In the genomic region with DNA sequence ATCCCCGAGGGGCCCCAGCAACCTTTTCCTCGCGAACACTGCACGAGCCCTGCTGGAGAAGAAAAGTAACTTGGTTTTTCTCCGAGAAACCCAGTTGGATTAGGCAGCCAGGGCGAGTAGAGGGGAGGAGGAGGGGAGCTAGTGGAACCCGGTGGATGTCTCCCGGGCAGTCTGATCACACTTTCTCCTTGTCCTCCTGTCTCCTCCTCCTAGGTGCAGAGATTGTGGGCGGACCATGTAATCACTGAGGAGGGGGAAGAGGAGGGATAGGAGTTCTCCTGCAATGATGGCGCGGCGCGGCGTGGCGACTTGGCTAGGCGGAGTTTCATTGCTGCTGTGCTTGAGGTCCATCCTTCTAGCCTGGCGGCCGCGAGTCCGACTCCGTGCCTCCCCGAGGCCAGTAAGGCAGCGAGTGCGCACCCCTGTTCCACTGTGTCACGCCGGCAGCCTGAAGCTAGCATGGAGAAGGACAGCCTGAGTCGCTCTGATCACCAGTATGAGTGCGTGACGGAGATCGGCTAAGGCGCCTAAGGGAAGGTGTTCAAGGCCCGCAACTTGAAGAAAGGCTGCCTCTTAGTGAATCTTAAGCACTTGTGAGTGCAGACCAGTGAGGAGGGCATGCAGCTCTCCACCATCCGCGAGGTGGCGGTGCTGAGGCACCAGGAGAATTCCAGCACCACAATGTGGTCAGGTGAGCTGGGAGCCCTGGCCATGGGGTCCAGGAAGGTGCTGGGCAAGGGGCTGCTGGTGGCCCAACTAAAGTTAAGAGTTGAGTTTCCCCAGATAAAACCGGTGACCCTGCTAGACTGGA, we compare ENCODE assay signal across 11 mouse cellular contexts. TPM values are rescaled to one million over a fixed set of nuclear protein-coding genes. Genes with fewer than 3 reads are reported as not detected.
DNase-seq lines count a peak whose midpoint lies in the region; ATAC-seq lines count a peak whose summit lies in the region.
"Not testable (repeated sequence)": the region's sequence is repeated elsewhere in the genome, so short reads cannot be mapped to it uniquely, and the experiment has no call there.
"Had no signal": no experiment of that assay in that cellular context is flagged by ENCODE, and none has a peak within 500 bp of the region (broad histone marks: within the 10 kb centered on the region; RNA-seq: fewer than 3 reads in every experiment).

No protein-coding gene starts in this region.

- DNase-seq in adrenal gland, postnatal 14 days: peak; percentile 55
- DNase-seq in heart, adult 11 months: peak; percentile 90
- DNase-seq in layer of hippocampus, postnatal 10 days (ENCODE audit: low spot score in 2 of 2): peak; percentile 61 to 76
- DNase-seq in liver, embryonic 13.5 days: not testable (repeated sequence)
- peak; percentile 57 for DNase-seq in neural tube, embryonic 11.5 days (ENCODE audit: low spot score)
- peak; percentile 50 for DNase-seq in testis, postnatal 14 days (ENCODE audit: low spot score)

- not testable (repeated sequence) for H3K9ac ChIP-seq in embryonic facial prominence, embryonic 15.5 days; intestine, embryonic 16.5 days (ENCODE audit: low read depth, low read length); liver, embryonic 13.5 days; neural tube, embryonic 11.5 days (ENCODE audit: low read length)

- WGBS in embryonic facial prominence, embryonic 15.5 days: 1% methylated on average over 27 of the region's 36 CpGs
- WGBS in intestine, embryonic 16.5 days: 5% methylated on average over 23 of the region's 36 CpGs
- WGBS in liver, embryonic 13.5 days (ENCODE audit: insufficient replicate concordance): 3% methylated on average over 27 of the region's 36 CpGs
- under 1% methylated on average over 22 of the region's 36 CpGs for WGBS in neural tube, embryonic 11.5 days

- H3K4me1 ChIP-seq in embryonic facial prominence, embryonic 15.5 days; intestine, embryonic 16.5 days (ENCODE audit: control insufficient read depth, insufficient read depth, low read length); liver, embryonic 13.5 days (replicated peaks); neural tube, embryonic 11.5 days (ENCODE audit: control insufficient read depth, insufficient read depth, low read length): not testable (repeated sequence)

- ATAC-seq in embryonic facial prominence, embryonic 15.5 days (ENCODE audit: insufficient number of reproducible peaks, low FRiP score, low TSS enrichment, low read depth): peak; percentile 54; the same call in 1 of the 2 replicates
- ATAC-seq in intestine, embryonic 16.5 days: peak; percentile 85
- ATAC-seq in liver, embryonic 13.5 days (ENCODE audit: low read depth): 0 out of 2 replicates have a peak, but pooled peaks have one; percentile 31
- ATAC-seq in neural tube, embryonic 11.5 days (ENCODE audit: insufficient read depth, low FRiP score, low TSS enrichment): peak; percentile 88

- H3K4me2 ChIP-seq in embryonic facial prominence, embryonic 15.5 days (replicated peaks): peak overlapping the region; percentile 46
- peak overlapping the region; percentile 40; the same call in 1 of the 2 replicates for H3K4me2 ChIP-seq in intestine, embryonic 16.5 days (ENCODE audit: low read depth, low read length)
- H3K4me2 ChIP-seq in liver, embryonic 13.5 days: peak overlapping the region; percentile 29; the same call in 1 of the 2 replicates
- H3K4me2 ChIP-seq in neural tube, embryonic 11.5 days (ENCODE audit: low read depth): peak overlapping the region; percentile 34

- not testable (repeated sequence) for H3K27me3 ChIP-seq in embryonic facial prominence, embryonic 15.5 days; intestine, embryonic 16.5 days (replicated peaks; ENCODE audit: control insufficient read depth, insufficient read depth, low read length); liver, embryonic 13.5 days; neural tube, embryonic 11.5 days (ENCODE audit: control insufficient read depth, insufficient read depth, low read length)

- peak overlapping the region; percentile 28 for H3K4me3 ChIP-seq in embryonic facial prominence, embryonic 15.5 days (replicated peaks)
- H3K4me3 ChIP-seq in intestine, embryonic 16.5 days (ENCODE audit: low read length): peak overlapping the region; percentile 29; the same call in 1 of the 2 replicates
- not testable (repeated sequence) for H3K4me3 ChIP-seq in liver, embryonic 13.5 days (replicated peaks)
- H3K4me3 ChIP-seq in neural tube, embryonic 11.5 days (ENCODE audit: low read depth, low read length): 0 out of 2 replicates have a peak overlapping the region, but pooled peaks have one; percentile 4

- H3K36me3 ChIP-seq in embryonic facial prominence, embryonic 15.5 days; intestine, embryonic 16.5 days (ENCODE audit: control insufficient read depth, insufficient read depth, low read length); liver, embryonic 13.5 days; neural tube, embryonic 11.5 days (ENCODE audit: control insufficient read depth, insufficient read depth, low read length): not testable (repeated sequence)

- H3K9me3 ChIP-seq in embryonic facial prominence, embryonic 15.5 days (replicated peaks); intestine, embryonic 16.5 days (ENCODE audit: control insufficient read depth, low read length); liver, embryonic 13.5 days (replicated peaks); neural tube, embryonic 11.5 days (ENCODE audit: control insufficient read depth, low read length): not testable (repeated sequence)

- H3K27ac ChIP-seq in embryonic facial prominence, embryonic 15.5 days (replicated peaks); intestine, embryonic 16.5 days (ENCODE audit: low read length); liver, embryonic 13.5 days; neural tube, embryonic 11.5 days (ENCODE audit: low read depth, low read length): not testable (repeated sequence)

RNA-seq across cellular contexts. Expression of gene Gm2832, which starts 13.6 kb away (rescaled TPM):
- total RNA-seq in adrenal gland, postnatal 14 days (2021): not detected in 2 replicates
- polyA plus RNA-seq in embryonic facial prominence, embryonic 15.5 days (2015; fragmentation: Nextera tagmentation; extraction: Ambion mirVana): not detected in 2 replicates
- not detected in 2 replicates for polyA plus RNA-seq in intestine, embryonic 16.5 days (2015; fragmentation: Nextera tagmentation; extraction: Ambion mirVana)
- total RNA-seq in layer of hippocampus, postnatal 10 days (2021): not detected
- polyA plus RNA-seq in liver, embryonic 13.5 days (2015; fragmentation: Nextera tagmentation; extraction: Ambion mirVana): not detected in 2 replicates
- not detected in 2 replicates for polyA plus RNA-seq in neural tube, embryonic 11.5 days (2014; fragmentation: Nextera tagmentation; extraction: Ambion mirVana)
- total RNA-seq: heart, postnatal 36 days had no signal
- polyA plus RNA-seq: cerebellum, adult 2 months; thymus, adult 2 months had no signal

Comparison
In these comparisons a context has a peak if more than half of its experiments do, and no peak if none do; other contexts are left out.
1. ATAC-seq: peak in every context shown above with its lines; median percentile 88 in neural tube, embryonic 11.5 days; 85 in intestine, embryonic 16.5 days; 54 in embryonic facial prominence, embryonic 15.5 days; 31 in liver, embryonic 13.5 days.